Mouse (Mus musculus) kidney, adult 2 months (tissue): ENCODE results near the gene Slc23a2.

Source experiments
- CTCF ChIP-seq: fragments of 200-500 bp; conservative IDR thresholded peaks from 2 replicates; pipeline ENCODE4 v1.5.1; 2011; ENCODE audit warnings: low read depth, mild to moderate bottlenecking, control low read depth, low read length, moderate library complexity, mixed read lengths; ENCODE audit not compliant: insufficient read depth, insufficient read length
- POLR2A ChIP-seq: fragments of 200-500 bp; IDR thresholded peaks from one replicate; pipeline ENCODE4 v1.6.1; 2011; ENCODE audit warnings: low read depth, low read length, control low read depth

GRCm38 (mm10) chr2:132020991-132021541, 123.8 kb downstream of the Slc23a2 start:
- TF ChIP-seq CTCF (no peak), POLR2A (no peak)
